Mouse (Mus musculus): ENCODE measurements at regions not wholly inside any gene's neighbourhood (a gene's known extent, or its start where the extent isn't known, plus 50 kb on each side); places are given as distances from the start of the nearest gene placed in this dataset.

GRCm38 (mm10) chr15:61787046-61787445 is 864.2 kb upstream of the A1bg start:
- TF ChIP-seq POLR2A (IDR thresholded peaks at IDR 0.05; ENCODE audit: insufficient read length, low read depth) (no peak), MYOG (IDR thresholded peaks at IDR 0.05; ENCODE audit: control insufficient read depth in 1 of 3, insufficient read depth in 1 of 3, insufficient read length in 2 of 3, low read depth in 2 of 3) (no peak), POLR2AphosphoS2 (IDR thresholded peaks at IDR 0.05; ENCODE audit: insufficient read length, low read depth) (no peak), USF1 (IDR thresholded peaks at IDR 0.05; ENCODE audit: low read depth) (no peak)

Measured in myocyte (in vitro differentiated cells).